Mouse (Mus musculus) thymus, postnatal 14 days (tissue): Measurements from ENCODE around the gene Dnhd1.
"Not testable (repeated sequence)": the region's sequence is repeated elsewhere in the genome, so short reads cannot be mapped to it uniquely, and the experiment has no call there.

Source experiments
- DNase-seq: peaks from one replicate; pipeline ENCODE4 v3.0.0; 2021

Dnhd1 gene

GRCm38 (mm10) chr7:105741978-105742377 lies 91.4 kb downstream of the Dnhd1 start:
- DNase-seq, result no peak

GRCm38 (mm10) chr7:105742539-105743215 lies 92.0 kb downstream of the Dnhd1 start:
- DNase-seq, result not testable (repeated sequence)

- not testable (repeated sequence) for DNase-seq
These were observed 92.8 kb downstream of the Dnhd1 start for GRCm38 (mm10) chr7:105743246-105743925.

GRCm38 (mm10) chr7:105743926-105744590 lies 93.4 kb downstream of the Dnhd1 start, which contains the start of gene Taf10:
Gene Taf10 (minus strand): TSS chr7:105744361.
- peak; percentile 93 for DNase-seq

- DNase-seq, result no peak
These were observed 97.1 kb downstream of the Dnhd1 start for GRCm38 (mm10) chr7:105747776-105748175.

- DNase-seq, result peak; percentile 93
These were observed 101.1 kb downstream of the Dnhd1 start, which contains the start of gene Tpp1 for GRCm38 (mm10) chr7:105751491-105752433. Gene Tpp1 (minus strand): TSS chr7:105752235.

GRCm38 (mm10) chr7:105752716-105753115 lies 102.1 kb downstream of the Dnhd1 start:
- no peak for DNase-seq

GRCm38 (mm10) chr7:105753281-105753680 lies 102.7 kb downstream of the Dnhd1 start:
- no peak for DNase-seq

GRCm38 (mm10) chr7:105761813-105762484 lies 111.3 kb downstream of the Dnhd1 start:
- no peak for DNase-seq

- no peak for DNase-seq
These were observed 112.1 kb downstream of the Dnhd1 start for GRCm38 (mm10) chr7:105762517-105763270.

GRCm38 (mm10) chr7:105764331-105764730 lies 113.7 kb downstream of the Dnhd1 start:
- no peak for DNase-seq

GRCm38 (mm10) chr7:105767729-105768165 lies 117.1 kb downstream of the Dnhd1 start:
- DNase-seq, result no peak

- DNase-seq, result no peak
These were observed 119.3 kb downstream of the Dnhd1 start for GRCm38 (mm10) chr7:105769959-105770358.
